Mouse (Mus musculus) small intestine, adult 2 months (tissue): ENCODE data around the gene Iqsec2.

Source experiments
- CTCF ChIP-seq: fragments of 200-500 bp; IDR thresholded peaks from 2 replicates; pipeline ENCODE4 v1.5.1; 2012; ENCODE audit warnings: low read depth, mild to moderate bottlenecking, control low read depth, inconsistent platforms, low read length, moderate library complexity, mixed read lengths; ENCODE audit not compliant: insufficient replicate concordance, insufficient read length; ENCODE audit errors: extremely low read depth
- POLR2A ChIP-seq: fragments of 200-500 bp; IDR thresholded peaks from 2 replicates; pipeline ENCODE4 v1.6.1; 2012; ENCODE audit warnings: low read depth, mild to moderate bottlenecking, control low read depth, inconsistent platforms, low read length, moderate library complexity

DNA sequence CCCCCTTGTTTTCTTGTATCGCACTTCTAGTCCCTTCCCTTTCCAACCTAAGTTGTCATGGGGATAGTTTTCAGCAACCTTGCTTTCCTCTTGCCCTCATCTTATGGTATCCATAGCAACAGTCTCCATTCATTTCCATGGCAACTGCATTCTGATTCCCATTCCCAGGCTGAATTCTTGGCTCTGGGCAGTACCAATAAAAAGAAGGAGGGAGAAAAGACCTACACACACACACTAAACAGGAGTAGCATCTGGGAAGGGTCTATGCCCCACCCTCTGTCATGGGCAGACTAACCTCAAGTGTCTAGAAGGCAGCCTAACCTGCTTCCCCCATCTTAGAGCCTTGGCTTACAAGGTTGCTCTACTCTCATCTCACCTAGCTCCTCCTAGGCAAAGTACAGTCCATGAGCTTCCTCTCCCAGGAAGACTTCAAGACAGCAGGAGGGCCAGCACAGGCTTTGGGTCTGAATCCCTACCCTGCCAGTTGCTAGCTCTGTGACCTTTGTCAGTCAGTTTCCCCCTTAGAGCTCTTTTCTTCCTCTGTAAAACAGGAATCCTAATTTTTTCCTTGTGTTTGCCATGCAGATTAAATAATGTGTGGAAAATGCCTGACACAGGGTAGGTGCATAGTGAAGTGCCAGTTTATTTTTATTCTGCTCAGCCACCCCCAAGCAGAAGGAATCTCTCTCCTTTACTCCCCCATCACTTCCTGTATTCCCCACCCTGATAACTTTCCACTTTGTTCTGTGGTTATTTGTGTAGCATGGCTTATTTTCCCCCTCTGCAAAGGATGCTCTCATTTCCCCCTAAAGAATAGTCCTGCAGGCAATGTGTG lies 54.0 kb downstream of the Iqsec2 start:
- TF ChIP-seq CTCF = no peak
- no peak for TF ChIP-seq POLR2A
